Mouse (Mus musculus) CD4-positive, CD25-positive, alpha-beta regulatory T cell, adult 2 months (primary cell): ENCODE results near the gene Dexi.

Experiments used
- DNase-seq: peaks from one replicate; pipeline ENCODE4 v3.0.0-alpha.2; 2012; ENCODE audit warnings: low read depth, low spot score

Dexi gene

GRCm38 (mm10) chr16:10454583-10454974 lies 88.3 kb downstream of the Dexi start:
- DNase-seq: no peak

DNA sequence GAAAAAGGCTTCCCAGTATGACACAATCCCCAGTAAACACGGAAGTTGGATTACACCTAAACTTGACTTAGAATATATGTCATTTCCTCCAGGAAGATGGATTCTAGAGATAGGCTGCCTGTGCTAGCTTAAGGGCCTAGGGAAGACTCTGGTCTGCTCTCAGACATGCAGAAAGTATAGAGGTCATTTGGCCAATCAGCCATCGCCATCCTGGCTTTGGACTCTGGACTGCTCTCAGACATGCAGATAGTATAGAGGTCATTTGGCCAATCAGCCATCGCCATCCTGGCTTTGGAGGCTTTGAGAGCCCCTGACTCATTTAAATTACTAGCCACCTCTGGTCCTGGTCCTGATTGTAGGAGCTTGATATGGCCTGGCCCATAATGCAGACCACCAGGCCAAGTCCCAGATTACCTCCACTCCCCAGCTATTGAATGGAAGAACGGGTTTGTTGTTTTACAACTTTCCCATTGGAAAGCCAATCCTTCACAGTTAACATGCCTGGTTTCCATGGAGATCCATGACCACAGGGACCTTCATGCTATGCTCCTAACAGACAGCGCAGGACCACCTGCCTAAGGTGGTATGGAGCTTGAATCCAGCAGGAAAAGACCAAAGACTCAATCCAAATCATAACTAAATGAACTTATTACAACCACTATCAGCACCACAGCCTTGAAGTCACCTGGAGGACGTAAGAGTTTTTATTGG lies 88.8 kb downstream of the Dexi start:
- DNase-seq: no peak
